Mouse (Mus musculus) urinary bladder, adult 2 months (tissue): ENCODE measurements around the gene 4833439L19Rik. TPM values are rescaled to one million over a fixed set of nuclear protein-coding genes. Genes with fewer than 3 reads are reported as not detected.
"Not testable (repeated sequence)": the region's sequence is repeated elsewhere in the genome, so short reads cannot be mapped to it uniquely, and the experiment has no call there.

Experiments used
- DNase-seq: peaks from one replicate; pipeline ENCODE4 v3.0.0; 2022; ENCODE audit warnings: low spot score
- polyA plus RNA-seq: library from polyadenylated mRNA; depleted of rRNA; stranded (reverse); fragments of >200 nt; gene quantifications from 2 replicates; pipeline ENCODE4 v1.2.3, GENCODE M21; 2012; rRNA removed

Gene 4833439L19Rik
- 101 and 105 TPM in 2 replicates for polyA plus RNA-seq

DNA sequence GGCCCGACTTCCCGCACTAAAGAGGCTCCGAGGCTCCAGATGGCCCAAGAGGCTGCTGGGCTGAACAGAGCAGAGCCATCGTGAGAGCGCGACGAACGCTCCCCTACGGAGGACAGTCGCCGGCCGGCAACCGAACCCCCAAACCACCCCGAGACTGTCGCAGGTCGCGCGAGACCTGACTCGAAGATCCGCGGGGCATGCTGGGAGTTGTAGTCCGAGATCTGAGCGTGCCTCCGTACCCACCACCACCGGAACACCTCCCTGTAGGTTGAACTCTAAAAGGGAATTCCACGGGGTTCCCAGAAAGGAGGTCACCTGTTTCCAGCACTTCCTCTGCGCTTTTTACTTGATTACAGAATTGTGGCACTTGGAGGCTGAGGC, at the start of gene 4833439L19Rik:
Gene 4833439L19Rik (minus strand): TSS at position 235 of the 381 bp plus-strand sequence.
- DNase-seq: peak; percentile 88

DNA sequence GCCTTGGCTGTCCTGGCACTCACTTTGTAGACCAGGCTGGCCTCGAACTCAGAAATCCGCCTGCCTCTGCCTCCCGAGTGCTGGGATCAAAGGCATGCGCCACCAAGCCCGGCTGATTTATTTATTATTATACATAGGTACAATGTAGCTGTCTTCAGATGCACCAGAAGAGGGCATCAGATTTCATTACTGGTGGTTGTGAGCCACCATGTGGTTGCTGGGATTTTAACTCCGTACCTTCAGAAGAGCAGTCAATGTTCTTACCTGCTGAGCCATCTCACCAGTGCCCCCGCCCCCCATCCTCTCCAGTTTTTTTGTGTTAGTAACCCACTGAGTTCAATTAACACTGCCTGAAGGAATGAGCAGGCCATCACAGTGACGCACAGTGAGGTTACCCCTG, 47.9 kb upstream of the 4833439L19Rik start:
- not testable (repeated sequence) for DNase-seq

DNA sequence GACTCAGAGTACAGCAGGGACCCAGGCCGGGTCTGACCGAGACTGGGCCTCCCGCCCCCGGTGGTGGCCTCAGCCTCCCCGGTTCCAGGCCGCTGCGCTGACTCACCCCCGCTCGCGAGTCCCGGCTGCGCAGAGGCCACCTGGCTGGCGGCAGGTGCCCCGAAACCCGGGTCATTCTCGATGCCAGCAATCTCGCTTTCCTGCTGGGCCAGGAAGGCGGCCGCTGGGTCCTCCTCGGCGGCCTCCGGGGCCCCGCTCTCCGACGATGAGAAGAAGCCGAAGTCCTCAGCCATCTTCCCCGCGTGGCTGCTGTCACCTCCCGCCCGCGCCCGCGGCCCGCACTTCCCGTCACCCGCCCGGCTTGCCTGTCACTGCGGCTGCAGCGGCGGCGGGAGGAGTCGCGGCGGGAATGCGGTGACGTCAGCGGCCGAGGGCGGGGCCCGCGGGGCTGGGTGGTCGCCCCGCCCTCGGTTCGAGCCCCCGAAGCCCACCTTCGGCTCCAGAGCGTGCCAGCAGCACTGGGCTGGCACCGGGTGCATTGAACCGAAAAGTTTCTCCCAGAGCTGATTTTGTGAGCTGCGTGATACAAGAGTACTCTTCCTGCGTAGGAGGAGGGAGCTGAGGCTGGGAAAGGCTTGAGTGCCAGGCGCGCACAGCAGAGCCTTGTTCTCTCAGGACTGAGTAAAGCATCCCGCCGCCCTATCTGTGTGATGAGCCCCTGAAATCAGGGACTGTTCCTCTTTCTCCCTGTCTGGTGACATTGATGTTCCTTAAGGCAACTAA, 45.9 kb upstream of the 4833439L19Rik start, which contains the start of gene Cltb:
Gene Cltb (minus strand): TSS at position 373 of the 783 bp plus-strand sequence.
- peak; percentile 90 for DNase-seq

DNA sequence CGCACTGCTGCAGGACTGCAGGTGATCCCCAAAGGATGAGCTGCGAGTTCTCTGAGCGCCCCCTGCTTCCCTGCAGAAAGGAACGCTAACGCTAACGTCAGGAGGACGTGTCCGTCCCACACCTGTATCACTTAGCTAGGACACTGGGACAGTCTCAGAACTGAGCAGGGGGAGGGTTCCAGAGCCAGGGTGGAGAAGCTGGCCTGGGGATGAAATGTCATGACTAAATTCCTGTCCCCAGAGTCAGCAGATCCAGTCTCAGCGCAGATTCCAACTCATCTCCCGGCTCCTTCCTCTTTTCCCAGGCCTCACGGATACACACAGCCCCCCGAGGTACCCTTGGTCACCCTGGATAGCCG, 45.4 kb upstream of the 4833439L19Rik start:
- DNase-seq: no peak

DNA sequence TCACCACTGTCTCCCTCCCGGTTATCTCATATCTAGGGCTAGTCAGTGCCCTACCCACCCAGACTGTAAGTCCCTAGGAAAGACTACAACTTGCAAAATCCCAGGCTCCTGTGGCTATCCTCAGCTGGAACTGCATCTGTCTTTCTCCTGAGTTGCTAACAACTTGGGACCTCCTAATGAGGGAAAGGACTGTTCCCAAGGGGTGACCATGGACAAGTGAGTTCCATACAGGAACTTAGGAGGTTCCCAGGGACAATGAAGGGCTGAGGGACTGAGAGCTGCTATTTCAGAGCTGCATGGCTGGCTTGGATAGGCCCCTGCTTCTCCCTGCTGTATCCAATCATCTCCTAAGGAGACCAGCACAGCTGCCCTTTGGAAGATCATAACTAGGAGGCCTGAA, 44.1 kb upstream of the 4833439L19Rik start:
- DNase-seq: no peak

DNA sequence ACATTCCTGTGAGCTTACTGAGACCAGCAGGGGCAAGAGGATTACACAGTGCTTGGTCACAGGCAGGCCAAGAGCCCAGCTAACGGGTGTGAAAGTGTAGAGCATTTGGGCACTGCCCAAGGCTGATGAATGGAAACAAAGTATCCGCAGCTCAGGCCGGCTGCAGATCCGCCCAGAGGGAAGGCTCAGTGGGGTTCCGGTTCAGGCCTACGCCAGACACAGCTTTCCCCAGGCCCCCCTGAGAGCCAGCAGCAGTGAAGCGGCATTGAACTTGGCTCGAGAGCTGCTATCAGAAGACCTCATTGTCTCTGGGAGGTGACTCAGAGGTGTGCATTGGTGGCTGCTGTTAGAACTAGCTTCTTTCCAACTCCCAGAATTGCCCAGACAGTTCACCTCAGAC, 43.4 kb upstream of the 4833439L19Rik start:
- DNase-seq: no peak

DNA sequence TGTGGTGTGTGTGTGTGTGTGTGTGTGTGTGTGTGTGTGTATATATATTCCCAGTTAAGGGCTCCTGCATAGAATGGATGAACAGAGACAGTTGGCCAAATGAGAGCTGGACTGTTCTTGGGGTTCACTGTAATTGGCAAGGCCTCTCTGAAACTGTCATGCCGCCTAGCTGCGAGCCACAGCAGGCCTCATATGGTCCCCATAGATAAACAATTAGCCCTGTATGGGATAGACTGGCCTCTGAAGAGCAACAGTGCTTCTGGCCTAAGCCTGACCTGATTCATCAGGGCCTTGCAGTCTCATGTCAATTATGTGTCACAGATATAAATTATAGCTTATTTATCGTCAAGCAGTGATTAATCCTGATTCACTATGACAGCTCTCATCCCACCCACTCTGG, 42.8 kb upstream of the 4833439L19Rik start:
- no peak for DNase-seq

DNA sequence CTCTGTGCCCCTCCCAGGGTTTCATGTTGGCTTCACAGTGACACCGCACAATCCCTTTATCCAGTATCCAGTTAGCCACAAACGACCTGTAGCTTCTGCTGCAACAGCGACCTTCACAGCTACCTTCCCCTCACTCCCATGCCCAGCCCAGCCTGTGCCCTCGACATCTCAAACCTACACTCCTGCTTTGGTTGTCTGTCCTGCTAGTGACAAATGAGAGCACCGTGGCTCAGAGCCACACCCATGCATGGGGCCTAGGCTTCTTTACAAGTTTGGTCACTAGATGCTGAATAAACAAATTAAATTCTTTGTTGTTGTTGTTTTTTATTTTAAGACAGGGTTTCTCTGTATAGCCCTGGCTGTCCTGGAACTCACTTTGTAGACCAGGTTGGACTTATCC, 42.0 kb upstream of the 4833439L19Rik start:
- no peak for DNase-seq

DNA sequence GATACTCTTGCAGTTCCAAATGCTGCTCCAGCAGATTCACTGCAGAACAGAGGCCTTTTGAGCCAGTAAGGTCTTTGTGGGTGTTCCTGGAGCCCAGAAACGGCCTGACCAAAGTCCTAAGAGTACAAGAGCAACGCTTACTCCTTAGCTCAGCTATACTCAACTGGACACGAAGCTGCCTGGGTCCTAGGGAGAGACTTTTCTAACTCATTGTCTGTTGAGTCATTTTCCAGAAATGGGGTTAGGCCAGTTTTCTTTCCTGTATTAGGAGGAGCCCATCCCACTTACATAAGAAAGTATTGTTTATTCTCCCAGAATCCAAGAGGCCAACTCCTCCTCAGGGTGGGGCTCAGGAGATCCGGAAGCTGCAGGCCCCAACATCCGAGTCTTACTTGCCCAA, 40.2 kb upstream of the 4833439L19Rik start:
- DNase-seq: no peak

DNA sequence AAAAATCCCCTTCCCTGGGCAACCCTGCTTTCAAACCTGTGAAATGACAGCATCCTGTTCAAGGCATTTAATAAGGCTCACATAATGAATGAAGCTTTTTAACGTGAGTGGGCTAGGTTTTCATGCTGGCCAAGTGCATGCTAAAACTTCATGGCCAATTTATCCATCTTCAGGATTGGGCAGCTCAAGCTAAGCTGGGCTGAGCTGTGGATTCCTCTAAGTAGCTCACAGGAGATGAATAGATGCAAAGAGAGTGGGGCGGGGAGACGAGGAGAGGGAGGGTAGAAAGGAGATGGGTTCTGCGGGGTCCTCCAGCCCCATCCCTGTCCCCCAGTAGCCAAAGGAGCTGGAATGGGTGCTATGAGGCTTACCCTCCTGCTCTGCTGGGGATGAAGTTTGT, 39.0 kb upstream of the 4833439L19Rik start:
- DNase-seq: no peak

DNA sequence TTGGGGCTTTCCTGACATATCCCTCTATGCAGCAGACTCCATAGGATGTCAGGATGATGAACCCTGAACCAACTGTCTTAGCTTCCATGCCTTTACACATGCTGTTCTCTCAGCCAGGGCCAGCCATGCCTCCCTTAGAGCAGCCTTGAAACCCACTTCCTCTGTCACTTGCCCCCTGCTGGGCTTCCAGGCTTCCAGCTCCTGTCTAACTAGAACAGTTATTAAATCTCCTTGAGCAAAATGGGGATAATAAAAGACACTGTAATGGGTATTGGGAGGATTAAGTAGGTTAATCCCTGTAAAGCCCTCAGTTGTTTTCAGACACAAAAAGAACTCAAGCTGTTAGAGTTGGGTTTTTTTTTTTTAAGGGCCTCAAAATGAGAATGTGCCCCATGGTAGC, 38.3 kb upstream of the 4833439L19Rik start:
- DNase-seq: no peak

DNA sequence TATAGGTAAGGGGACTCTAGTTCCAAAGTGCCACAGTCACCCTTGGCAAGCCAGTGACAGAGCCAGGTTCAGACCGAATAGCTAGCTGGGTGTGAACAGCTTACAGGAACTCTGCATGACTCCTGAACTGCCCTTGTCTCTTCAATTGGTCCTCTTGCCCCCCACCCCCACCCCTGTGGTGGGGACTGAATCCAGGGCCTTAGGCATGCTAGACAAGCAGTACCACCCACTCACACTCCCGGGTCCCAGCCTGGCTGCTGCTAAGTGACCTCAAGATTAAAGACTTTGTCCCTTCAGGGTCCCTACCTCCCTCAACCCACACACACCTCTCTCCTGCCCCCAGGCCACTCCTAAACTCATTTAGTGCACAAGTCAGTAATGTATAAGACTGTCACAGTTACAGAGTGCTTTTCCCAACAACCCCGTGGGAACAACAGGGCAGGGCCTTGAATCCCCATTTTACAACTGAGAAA, 37.4 kb upstream of the 4833439L19Rik start:
- no peak for DNase-seq

DNA sequence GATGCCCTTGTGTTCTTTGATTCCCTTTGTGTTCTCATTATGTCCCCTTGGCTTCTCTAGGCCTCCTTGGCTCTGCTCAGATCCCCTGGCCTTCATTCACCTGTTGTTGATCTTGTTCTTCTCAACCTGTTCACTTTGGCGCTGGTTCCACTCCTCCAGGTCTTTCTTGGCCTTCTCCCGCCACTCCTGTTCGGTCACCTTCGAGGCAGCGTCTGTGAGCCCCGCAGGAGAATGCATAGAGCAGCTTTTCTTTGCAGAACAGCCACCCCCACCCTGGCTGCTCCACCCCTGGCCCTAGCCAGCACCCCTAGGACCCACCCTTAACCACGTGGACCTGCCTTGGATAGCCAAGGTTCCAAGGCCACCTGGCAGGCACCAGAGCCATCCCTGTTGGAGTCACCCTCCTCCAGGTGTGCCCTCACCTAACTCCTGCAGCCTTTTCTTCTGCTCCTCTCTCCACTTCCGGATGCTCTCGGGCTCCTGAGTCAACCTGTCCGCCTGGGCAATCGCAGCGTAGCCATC, 33.4 kb upstream of the 4833439L19Rik start:
- no peak for DNase-seq

DNA sequence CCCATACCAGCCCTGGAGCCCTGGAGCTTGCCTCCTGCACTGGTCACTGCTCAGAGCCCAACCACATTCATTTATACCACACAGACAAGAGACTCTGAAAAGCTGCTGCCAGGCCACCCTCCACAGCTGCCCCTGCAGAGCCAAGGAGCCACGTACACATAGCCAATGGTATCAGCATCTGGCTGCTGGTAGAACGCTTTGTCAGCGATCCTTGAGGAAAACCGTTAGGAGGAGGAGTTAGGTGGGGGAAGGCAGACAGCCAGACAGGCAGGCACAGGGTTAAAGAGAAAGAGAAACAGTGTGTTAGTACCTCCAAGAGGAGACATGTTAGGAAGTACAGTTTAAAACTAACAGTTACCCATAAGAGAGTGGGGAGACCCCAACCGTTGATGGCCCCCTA, 31.6 kb upstream of the 4833439L19Rik start:
- DNase-seq: no peak

DNA sequence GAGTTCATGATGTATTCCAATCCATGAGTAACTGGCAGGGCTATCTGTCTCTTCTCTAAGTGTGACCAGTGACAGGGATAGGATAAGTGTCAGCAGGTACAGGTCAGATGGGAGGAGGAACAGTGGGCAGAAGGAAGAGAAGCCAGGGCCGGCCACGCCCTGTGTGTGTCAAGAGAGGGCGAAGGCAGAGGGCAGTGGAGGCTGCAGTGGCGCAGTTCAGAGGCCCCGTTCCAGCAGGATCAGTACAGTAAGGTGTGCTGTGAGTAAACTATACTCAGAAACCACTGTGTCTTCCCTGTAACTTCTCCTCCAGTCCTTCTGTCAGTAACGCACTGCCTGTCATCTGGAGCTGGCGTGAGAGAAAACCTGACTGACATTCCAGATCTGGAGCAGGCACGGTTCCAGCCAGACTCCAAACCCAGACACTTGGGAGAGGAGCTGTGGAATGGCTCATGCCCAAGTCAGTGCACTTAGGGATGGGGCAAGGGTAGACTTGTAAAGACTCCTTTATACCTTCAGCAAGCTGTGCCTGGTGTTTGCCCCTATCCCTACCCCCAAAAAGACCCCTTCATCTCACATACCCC, 31.0 kb upstream of the 4833439L19Rik start:
- DNase-seq: no peak

DNA sequence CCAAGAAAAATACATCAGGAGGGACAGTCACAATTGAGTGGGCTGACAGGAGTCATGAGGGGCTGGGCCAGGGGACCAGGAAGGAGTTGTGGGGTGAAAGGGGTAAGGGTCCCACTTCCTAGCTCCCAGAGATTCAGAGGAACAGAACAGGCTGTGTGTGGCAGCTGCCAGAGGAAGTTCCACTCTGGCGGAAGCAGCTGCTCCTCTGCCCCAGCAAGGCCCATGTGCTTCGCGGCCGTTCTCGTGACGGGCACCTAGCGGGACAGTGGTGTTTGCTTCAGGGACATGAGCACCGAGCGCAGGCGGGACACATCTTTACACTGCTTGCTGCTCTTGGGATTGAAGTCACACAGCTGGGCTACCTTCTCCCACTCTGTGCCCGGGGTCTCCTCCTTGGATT, 28.4 kb upstream of the 4833439L19Rik start:
- no peak for DNase-seq

DNA sequence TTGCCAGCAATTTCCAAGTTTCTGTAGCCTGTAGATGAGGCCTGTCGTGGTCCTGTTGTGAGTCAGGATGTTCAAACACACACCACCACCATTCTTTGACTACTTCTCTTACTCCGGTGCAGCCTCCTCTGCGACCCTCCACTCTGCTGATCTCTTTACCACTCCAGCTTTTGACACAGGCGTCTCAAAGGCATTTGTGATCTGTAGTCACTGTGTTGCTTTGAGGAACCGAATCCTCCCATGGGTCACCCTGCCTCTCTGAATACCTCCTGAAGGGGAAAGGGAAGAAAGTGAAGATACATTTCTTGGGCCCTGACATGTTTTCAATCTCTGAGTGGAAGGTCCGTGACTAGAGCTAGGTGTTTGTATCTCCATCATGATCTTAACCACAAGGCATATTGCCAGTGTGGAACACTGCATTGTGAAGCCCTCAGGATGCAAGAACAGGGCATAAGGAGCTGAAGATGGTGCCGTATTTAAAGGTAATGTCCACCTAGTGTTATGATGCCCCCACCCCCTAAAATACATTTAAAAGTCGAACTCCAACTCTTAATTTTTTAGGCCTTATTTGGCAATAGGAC, 26.6 kb upstream of the 4833439L19Rik start:
- no peak for DNase-seq

DNA sequence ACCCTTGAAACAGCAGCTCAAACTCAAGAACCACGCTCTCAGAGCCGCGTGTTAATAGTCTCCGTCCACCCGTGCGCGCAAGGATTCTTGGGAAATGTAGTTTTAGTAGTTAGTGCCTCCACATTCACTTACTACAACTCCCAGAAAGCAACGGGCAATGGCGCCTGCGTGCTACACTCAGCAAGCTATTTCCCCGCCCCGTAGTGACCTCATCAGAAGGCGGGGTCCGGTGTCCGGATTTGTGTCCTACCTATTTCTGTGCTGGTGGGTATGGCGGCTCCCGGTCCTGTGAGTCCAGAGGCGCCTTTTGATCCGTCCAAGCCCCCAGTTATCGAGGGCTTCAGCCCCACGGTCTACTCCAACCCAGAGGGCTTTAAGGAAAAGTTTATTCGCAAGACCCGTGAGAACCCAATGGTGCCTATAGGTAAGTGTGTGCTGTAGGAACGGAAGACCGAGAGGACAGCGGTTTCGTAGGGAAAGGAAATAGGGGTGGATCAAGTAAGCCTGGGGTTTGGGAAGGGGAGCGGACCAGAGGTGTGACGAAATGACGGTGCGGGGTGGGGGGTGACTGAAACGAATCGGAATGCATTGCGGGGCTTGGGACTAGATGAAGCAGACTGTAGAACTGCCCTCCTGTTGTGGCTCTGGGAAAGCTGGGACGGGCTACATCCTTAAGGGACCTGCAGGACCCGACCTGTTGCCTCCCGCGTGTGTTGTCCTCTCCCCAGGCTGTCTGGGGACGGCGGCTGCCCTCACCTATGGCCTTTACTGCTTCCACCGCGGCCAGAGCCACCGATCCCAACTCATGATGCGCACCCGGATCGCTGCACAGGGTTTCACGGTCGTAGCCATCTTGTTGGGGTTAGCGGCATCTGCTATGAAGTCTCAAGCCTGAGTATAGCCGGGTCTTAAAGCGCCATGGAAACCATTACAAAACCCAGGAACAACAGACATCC, 25.0 kb upstream of the 4833439L19Rik start, which contains the start of the genes Nop16 and Higd2a:
Gene Nop16 (minus strand): TSS at position 95 of the 956 bp plus-strand sequence.
Gene Higd2a (plus strand): TSS at position 212 of the 956 bp plus-strand sequence.
- DNase-seq: peak; percentile 81

DNA sequence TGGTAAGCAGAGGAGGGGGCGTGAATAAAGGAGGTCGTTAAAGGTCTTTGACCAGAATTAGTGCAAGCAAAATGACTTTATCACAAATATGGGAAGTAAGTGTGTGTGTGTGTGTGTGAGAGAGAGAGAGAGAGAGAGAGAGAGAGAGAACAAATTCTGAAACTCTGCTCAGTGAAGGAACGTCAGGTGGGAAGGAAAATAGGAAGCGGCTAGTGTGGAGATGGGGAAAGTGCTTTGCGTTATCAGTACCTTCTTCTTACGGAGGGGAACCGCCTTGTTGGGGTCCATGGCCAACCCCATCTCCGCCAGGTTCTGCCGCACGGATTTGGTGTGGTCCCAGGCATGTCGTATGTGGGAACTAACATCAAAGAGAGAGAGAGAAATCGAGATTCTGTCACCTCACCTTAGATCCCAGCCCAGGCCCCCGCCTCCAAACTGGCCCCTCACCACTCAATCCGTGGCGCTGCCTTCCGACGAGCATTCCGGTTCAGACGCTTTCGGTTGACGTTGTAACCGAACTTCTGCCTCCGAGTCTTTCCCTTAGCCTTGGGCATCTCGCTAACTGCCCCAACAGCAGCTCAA, 24.3 kb upstream of the 4833439L19Rik start:
- no peak for DNase-seq

DNA sequence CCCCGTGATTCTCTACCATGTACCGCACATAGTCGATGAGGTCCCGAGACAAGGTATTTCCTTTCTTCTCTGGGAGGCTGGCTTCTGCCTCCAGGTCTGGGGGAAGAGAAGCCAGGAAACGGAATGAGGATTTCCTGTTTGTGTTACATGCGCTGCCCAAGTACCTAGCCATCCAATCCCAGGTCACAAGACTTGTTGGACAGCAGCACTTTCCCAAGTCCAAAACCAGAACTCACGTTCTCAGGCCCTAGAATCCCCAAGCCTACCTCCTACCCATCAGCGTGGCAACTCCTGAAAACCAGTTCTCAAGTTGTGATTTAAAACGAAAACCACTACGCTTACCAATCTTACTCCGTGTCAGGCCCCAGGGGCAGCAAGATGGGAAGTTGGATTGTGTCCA, 20.6 kb upstream of the 4833439L19Rik start:
- DNase-seq: no peak

DNA sequence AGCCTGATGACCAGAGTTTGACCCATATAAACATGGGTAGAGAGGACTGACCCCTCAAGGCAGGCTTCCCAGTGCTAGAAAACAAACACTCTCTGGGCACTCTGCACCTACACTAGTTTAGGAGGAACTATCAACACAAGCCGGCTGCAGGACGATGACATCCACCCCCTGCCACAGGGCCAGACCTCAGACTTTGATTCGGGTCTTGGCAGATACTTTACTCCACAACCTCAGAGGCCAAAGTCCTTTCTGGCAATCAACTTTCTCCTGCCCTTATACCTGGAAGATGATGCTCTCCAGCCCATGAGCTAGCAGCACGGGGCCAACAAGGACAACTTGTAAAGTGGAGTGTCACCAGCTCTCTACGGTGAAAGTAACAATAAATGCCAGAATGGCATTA, 17.6 kb upstream of the 4833439L19Rik start:
- DNase-seq: no peak
